Mouse (Mus musculus) thymus, adult 2 months (tissue): ENCODE measurements around the gene Smok2b.
"Not testable (repeated sequence)": the region's sequence is repeated elsewhere in the genome, so short reads cannot be mapped to it uniquely, and the experiment has no call there.

Experiments used
- CTCF ChIP-seq: fragments of 200-500 bp; IDR thresholded peaks from 2 replicates; pipeline ENCODE4 v1.5.1; 2012; ENCODE audit warnings: mild to moderate bottlenecking, control low read depth, low read length, moderate library complexity, borderline replicate concordance; ENCODE audit not compliant: control insufficient read depth, poor library complexity, insufficient read depth; ENCODE audit errors: extremely low read depth
- POLR2A ChIP-seq: fragments of 200-500 bp; IDR thresholded peaks from 2 replicates; pipeline ENCODE4 v1.6.1; 2012; ENCODE audit warnings: mild to moderate bottlenecking, low read length, control low read depth, moderate library complexity; ENCODE audit not compliant: control insufficient read depth, poor library complexity, insufficient read depth; ENCODE audit errors: extremely low read depth

DNA sequence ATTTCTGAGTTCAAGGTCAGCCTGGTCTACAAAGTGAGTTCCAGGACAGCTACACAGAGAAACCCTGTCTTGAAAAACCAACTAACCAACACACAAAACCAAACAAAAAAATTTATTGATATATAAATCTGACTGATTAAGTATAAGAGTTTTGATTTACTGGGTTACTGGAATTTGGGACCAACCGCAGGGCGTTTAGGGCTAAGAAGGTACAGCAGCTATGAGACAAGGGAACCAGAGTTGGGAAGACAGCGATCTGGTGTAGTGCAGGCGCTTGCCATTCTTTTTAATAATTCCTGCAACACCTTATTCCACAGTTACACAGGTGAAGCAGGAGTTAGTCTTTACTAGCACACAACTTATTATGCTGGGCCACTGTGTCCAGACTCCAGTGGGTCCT, 28.5 kb upstream of the Smok2b start:
- TF ChIP-seq POLR2A, CTCF: not testable (repeated sequence)
